Mouse (Mus musculus): ENCODE results near the gene Extl1. TPM values are rescaled to one million over a fixed set of nuclear protein-coding genes. Genes with fewer than 3 reads are reported as not detected.

Gene Extl1
- polyA plus RNA-seq, 1 experiment from 2014 or later, result 0.11 TPM

GRCm38 (mm10) chr4:134409286-134409685, 25.6 kb upstream of the Extl1 start:
- DNase-seq (ENCODE audit: low spot score, missing footprints), result peak; percentile 86
- no peak overlapping the region for H3K27ac ChIP-seq (ENCODE audit: low read depth, low read length)
- no peak overlapping the region for H3K9ac ChIP-seq (ENCODE audit: low read length)
- no peak overlapping the region for H3K4me2 ChIP-seq
- H3K36me3 ChIP-seq (ENCODE audit: control insufficient read depth, insufficient read depth, low read length), result no peaks in the 10 kb centered on the region
- H3K27me3 ChIP-seq (ENCODE audit: control insufficient read depth, insufficient read depth, low read length), result no peaks in the 10 kb centered on the region
- ATAC-seq (ENCODE audit: low FRiP score), result no peak
- no peaks in the 10 kb centered on the region; the same call in 1 of the 2 replicates for H3K9me3 ChIP-seq (ENCODE audit: control insufficient read depth, low read length)
- no peak overlapping the region for H3K4me3 ChIP-seq (ENCODE audit: low read depth, low read length)
- no peaks in the 10 kb centered on the region for H3K4me1 ChIP-seq (ENCODE audit: control insufficient read depth, insufficient read depth, low read length)
- WGBS, result 69% methylated on average over 5 of the region's 5 CpGs

DNA sequence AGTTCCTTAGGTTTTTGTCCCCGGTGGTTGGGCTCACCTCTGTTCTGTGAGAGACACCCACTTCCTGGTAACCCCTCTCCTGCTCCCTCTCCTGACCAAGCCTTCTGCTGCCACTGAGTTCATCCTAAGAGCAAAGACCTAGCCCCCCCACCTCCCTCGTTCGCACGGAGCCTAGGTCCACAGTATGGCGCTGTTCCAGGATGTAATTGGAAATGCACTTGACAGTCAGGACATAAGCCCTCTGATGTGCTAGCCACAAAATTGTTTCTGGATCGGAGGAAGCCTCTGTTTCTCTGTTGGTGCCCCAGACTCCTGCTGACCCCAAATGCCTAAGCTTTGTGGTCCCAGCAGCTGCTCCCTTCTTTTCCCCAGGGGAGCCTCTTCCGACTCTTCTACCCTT, 20.1 kb upstream of the Extl1 start:
- no peak overlapping the region for H3K9ac ChIP-seq (ENCODE audit: low read length)
- 64% methylated on average over 7 of the region's 7 CpGs for WGBS
- DNase-seq (ENCODE audit: low spot score, missing footprints), result no peak
- no peaks in the 10 kb centered on the region for H3K36me3 ChIP-seq (ENCODE audit: control insufficient read depth, insufficient read depth, low read length)
- peaks cover 5% of the 10 kb centered on the region; the same call in 1 of the 2 replicates for H3K4me1 ChIP-seq (ENCODE audit: control insufficient read depth, insufficient read depth, low read length)
- no peaks in the 10 kb centered on the region for H3K27me3 ChIP-seq (ENCODE audit: control insufficient read depth, insufficient read depth, low read length)
- no peak for ATAC-seq (ENCODE audit: low FRiP score)
- H3K4me3 ChIP-seq (ENCODE audit: low read depth, low read length), result no peak overlapping the region
- no peaks in the 10 kb centered on the region for H3K9me3 ChIP-seq (ENCODE audit: control insufficient read depth, low read length)
- no peak overlapping the region for H3K27ac ChIP-seq (ENCODE audit: low read depth, low read length)
- H3K4me2 ChIP-seq, result no peak overlapping the region

GRCm38 (mm10) chr4:134402571-134403262, 19.1 kb upstream of the Extl1 start:
- Histone ChIP-seq H3K4me1 (ENCODE audit: control insufficient read depth, insufficient read depth, low read length) (peaks cover 5% of the 10 kb centered on the region; the same call in 1 of the 2 replicates), H3K9ac (ENCODE audit: low read length) (no peak overlapping the region), H3K4me2 (no peak overlapping the region), H3K27ac (ENCODE audit: low read depth, low read length) (no peak overlapping the region), H3K4me3 (ENCODE audit: low read depth, low read length) (no peak overlapping the region), H3K27me3 (ENCODE audit: control insufficient read depth, insufficient read depth, low read length) (no peaks in the 10 kb centered on the region), H3K9me3 (ENCODE audit: control insufficient read depth, low read length) (no peaks in the 10 kb centered on the region), H3K36me3 (ENCODE audit: control insufficient read depth, insufficient read depth, low read length) (no peaks in the 10 kb centered on the region)
- DNase-seq (ENCODE audit: low spot score, missing footprints) (peak; percentile 74), ATAC-seq (ENCODE audit: low FRiP score) (no peak)
- WGBS, result 83% methylated on average over 16 of the region's 16 CpGs

GRCm38 (mm10) chr4:134401856-134402570, 18.4 kb upstream of the Extl1 start:
- no peak overlapping the region for H3K9ac ChIP-seq (ENCODE audit: low read length)
- H3K9me3 ChIP-seq (ENCODE audit: control insufficient read depth, low read length), result no peaks in the 10 kb centered on the region
- DNase-seq (ENCODE audit: low spot score, missing footprints) (peak; percentile 73), ATAC-seq (ENCODE audit: low FRiP score) (0 out of 2 replicates have a peak, but pooled peaks have one; percentile 34)
- no peak overlapping the region for H3K27ac ChIP-seq (ENCODE audit: low read depth, low read length)
- H3K27me3 ChIP-seq (ENCODE audit: control insufficient read depth, insufficient read depth, low read length), result no peaks in the 10 kb centered on the region
- no peak overlapping the region for H3K4me3 ChIP-seq (ENCODE audit: low read depth, low read length)
- H3K36me3 ChIP-seq (ENCODE audit: control insufficient read depth, insufficient read depth, low read length), result no peaks in the 10 kb centered on the region
- H3K4me1 ChIP-seq (ENCODE audit: control insufficient read depth, insufficient read depth, low read length), result peaks cover 7% of the 10 kb centered on the region
- no peak overlapping the region for H3K4me2 ChIP-seq
- 68% methylated on average over 16 of the region's 16 CpGs for WGBS

- 9% methylated on average over 19 of the region's 19 CpGs for WGBS
- Histone ChIP-seq H3K36me3 (ENCODE audit: control insufficient read depth, insufficient read depth, low read length) (no peaks in the 10 kb centered on the region), H3K4me3 (ENCODE audit: low read depth, low read length) (peak overlapping the region; percentile 17), H3K27me3 (ENCODE audit: control insufficient read depth, insufficient read depth, low read length) (no peaks in the 10 kb centered on the region), H3K4me1 (ENCODE audit: control insufficient read depth, insufficient read depth, low read length) (peaks cover 11% of the 10 kb centered on the region), H3K27ac (ENCODE audit: low read depth, low read length) (no peak overlapping the region), H3K9ac (ENCODE audit: low read length) (no peak overlapping the region), H3K4me2 (peak overlapping the region; percentile 49), H3K9me3 (ENCODE audit: control insufficient read depth, low read length) (no peaks in the 10 kb centered on the region)
- DNase-seq (ENCODE audit: low spot score, missing footprints), result peak; percentile 92
- peak; percentile 78 for ATAC-seq (ENCODE audit: low FRiP score)
Measured at GRCm38 (mm10) chr4:134401181-134401661, 17.6 kb upstream of the Extl1 start.

DNA sequence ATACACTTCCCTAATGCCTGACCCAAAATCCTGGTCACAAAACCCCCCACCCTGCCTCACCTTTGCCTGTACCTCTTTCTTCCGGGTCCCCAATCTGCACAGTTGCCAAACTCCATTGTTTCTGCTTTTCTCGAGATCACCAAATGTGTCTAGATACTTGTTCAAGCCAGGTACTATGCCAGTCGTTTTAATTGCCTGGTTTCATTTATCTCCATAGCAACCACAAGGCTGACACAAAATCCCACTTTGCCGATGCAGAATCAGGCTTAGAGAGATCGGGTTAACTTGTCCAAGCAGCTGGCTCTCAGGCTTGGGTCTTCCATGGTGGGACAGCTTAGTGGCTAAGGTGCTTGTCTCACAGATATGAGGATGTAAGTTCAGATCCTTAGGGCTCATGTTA, 16.6 kb upstream of the Extl1 start:
- Histone ChIP-seq H3K36me3 (ENCODE audit: control insufficient read depth, insufficient read depth, low read length) (no peaks in the 10 kb centered on the region), H3K4me2 (no peak overlapping the region), H3K9ac (ENCODE audit: low read length) (no peak overlapping the region), H3K27me3 (ENCODE audit: control insufficient read depth, insufficient read depth, low read length) (no peaks in the 10 kb centered on the region), H3K4me1 (ENCODE audit: control insufficient read depth, insufficient read depth, low read length) (peaks cover 11% of the 10 kb centered on the region), H3K27ac (ENCODE audit: low read depth, low read length) (no peak overlapping the region), H3K9me3 (ENCODE audit: control insufficient read depth, low read length) (no peaks in the 10 kb centered on the region), H3K4me3 (ENCODE audit: low read depth, low read length) (no peak overlapping the region)
- WGBS, result 30% methylated on average over 5 of the region's 5 CpGs
- ATAC-seq (ENCODE audit: low FRiP score) (no peak), DNase-seq (ENCODE audit: low spot score, missing footprints) (peak; percentile 74)

GRCm38 (mm10) chr4:134397732-134398131, 14.1 kb upstream of the Extl1 start:
- Histone ChIP-seq H3K4me3 (ENCODE audit: low read depth, low read length) (no peak overlapping the region), H3K36me3 (ENCODE audit: control insufficient read depth, insufficient read depth, low read length) (no peaks in the 10 kb centered on the region), H3K9ac (ENCODE audit: low read length) (no peak overlapping the region), H3K4me1 (ENCODE audit: control insufficient read depth, insufficient read depth, low read length) (peaks cover 11% of the 10 kb centered on the region), H3K27me3 (ENCODE audit: control insufficient read depth, insufficient read depth, low read length) (no peaks in the 10 kb centered on the region), H3K9me3 (ENCODE audit: control insufficient read depth, low read length) (no peaks in the 10 kb centered on the region), H3K27ac (ENCODE audit: low read depth, low read length) (no peak overlapping the region), H3K4me2 (no peak overlapping the region)
- ATAC-seq (ENCODE audit: low FRiP score) (no peak), DNase-seq (ENCODE audit: low spot score, missing footprints) (peak; percentile 69)
- WGBS, result 95% methylated on average over 9 of the region's 9 CpGs

- ATAC-seq (ENCODE audit: low FRiP score) (no peak), DNase-seq (ENCODE audit: low spot score, missing footprints) (no peak)
- H3K36me3 ChIP-seq (ENCODE audit: control insufficient read depth, insufficient read depth, low read length), result no peaks in the 10 kb centered on the region
- no peak overlapping the region for H3K4me3 ChIP-seq (ENCODE audit: low read depth, low read length)
- no peaks in the 10 kb centered on the region for H3K9me3 ChIP-seq (ENCODE audit: control insufficient read depth, low read length)
- no peak overlapping the region for H3K27ac ChIP-seq (ENCODE audit: low read depth, low read length)
- peak overlapping the region; percentile 30 for H3K4me2 ChIP-seq
- peaks cover 11% of the 10 kb centered on the region for H3K4me1 ChIP-seq (ENCODE audit: control insufficient read depth, insufficient read depth, low read length)
- 34% methylated on average over 7 of the region's 7 CpGs for WGBS
- H3K9ac ChIP-seq (ENCODE audit: low read length), result peak overlapping the region; percentile 42; the same call in 1 of the 2 replicates
- H3K27me3 ChIP-seq (ENCODE audit: control insufficient read depth, insufficient read depth, low read length), result no peaks in the 10 kb centered on the region
Measured at GRCm38 (mm10) chr4:134397121-134397520, 13.5 kb upstream of the Extl1 start.

Measured in midbrain, embryonic 11.5 days (tissue).